Mouse (Mus musculus) forebrain, embryonic 14.5 days (tissue): ENCODE measurements around the gene Ppp4r1. TPM values are rescaled to one million over a fixed set of nuclear protein-coding genes. Genes with fewer than 3 reads are reported as not detected.

Source experiments
- ATAC-seq: fragments of 200-750 bp; cut with Nextera tagmentation; 2 replicates; pipeline ENCODE4 v1.8.0; 2017; ENCODE audit warnings: mild to moderate bottlenecking, moderate library complexity
- DNase-seq: peaks from one replicate; pipeline ENCODE4 v3.0.0-alpha.2; 2015; ENCODE audit warnings: low spot score
- H3K27ac ChIP-seq: fragments of 300-500 bp; sonication (generic); 2 replicates; pipeline ENCODE4 v1.5.1; 2014; ENCODE audit warnings: low read depth, mild to moderate bottlenecking, control low read depth, low read length, moderate library complexity
- H3K27me3 ChIP-seq: fragments of 300-500 bp; sonication (generic); replicated peaks from 2 replicates; pipeline ENCODE4 v1.6.1; 2014; ENCODE audit warnings: low read length, control low read depth, mixed read lengths; ENCODE audit not compliant: control insufficient read depth, insufficient read depth
- H3K36me3 ChIP-seq: fragments of 300-500 bp; sonication (generic); 2 replicates; pipeline ENCODE4 v1.6.1; 2014; ENCODE audit warnings: low read length, control low read depth; ENCODE audit not compliant: control insufficient read depth, insufficient read depth
- H3K4me1 ChIP-seq: fragments of 300-500 bp; sonication (generic); 2 replicates; pipeline ENCODE4 v1.6.1; 2014; ENCODE audit warnings: antibody characterized with exemption, low read length, control low read depth; ENCODE audit not compliant: control insufficient read depth, insufficient read depth
- H3K4me2 ChIP-seq: fragments of 300-500 bp; sonication (generic); 2 replicates; pipeline ENCODE4 v1.6.1; 2014; ENCODE audit warnings: mild to moderate bottlenecking, control low read depth, low read length
- H3K4me3 ChIP-seq: fragments of 300-500 bp; sonication (generic); 2 replicates; pipeline ENCODE4 v1.5.1; 2014; ENCODE audit warnings: low read depth, low read length, control low read depth
- H3K9ac ChIP-seq: fragments of 300-500 bp; sonication (generic); 2 replicates; pipeline ENCODE4 v1.6.1; 2014; ENCODE audit warnings: mild to moderate bottlenecking, low read length, control low read depth, moderate library complexity
- H3K9me3 ChIP-seq: fragments of 300-500 bp; sonication (generic); replicated peaks from 2 replicates; pipeline ENCODE4 v1.6.1; 2016; ENCODE audit warnings: low read length, control low read depth, mixed read lengths; ENCODE audit not compliant: control insufficient read depth
- WGBS: fragments of 180-500 bp; shearing (Covaris S2); extraction: QIAGEN DNeasy Blood & Tissue Kit; methylation state at CpG from one replicate; pipeline ENCODE4 v1.1.7; 2014; 5-methylcytosine and 5-hydroxymethylcytosine counted together
- polyA plus RNA-seq: library from polyadenylated mRNA; unstranded; fragments of >200 nt; fragmentation: Nextera tagmentation; extraction: Ambion mirVana; gene quantifications from 2 replicates; pipeline ENCODE4 v1.2.1, GENCODE M21; 2014

Gene Ppp4r1
- polyA plus RNA-seq, 1 experiment from 2014 or later = 37.1 TPM

GRCm38 (mm10) chr17:65806416-65806815 is 24.0 kb downstream of the Ppp4r1 start:
- no peak overlapping the region for H3K4me3 ChIP-seq
- H3K36me3 ChIP-seq = peaks cover 21% of the 10 kb centered on the region
- no peak for DNase-seq
- H3K9ac ChIP-seq = no peak overlapping the region
- ATAC-seq = no peak
- H3K9me3 ChIP-seq = no peaks in the 10 kb centered on the region
- no peaks in the 10 kb centered on the region for H3K27me3 ChIP-seq
- H3K4me1 ChIP-seq = no peaks in the 10 kb centered on the region
- H3K4me2 ChIP-seq = no peak overlapping the region
- H3K27ac ChIP-seq = no peak overlapping the region
- 85% methylated on average over 2 of the region's 2 CpGs for WGBS

- WGBS = 93% methylated on average over 5 of the region's 5 CpGs
- no peak overlapping the region for H3K9ac ChIP-seq
- no peaks in the 10 kb centered on the region for H3K9me3 ChIP-seq
- no peaks in the 10 kb centered on the region for H3K4me1 ChIP-seq
- H3K36me3 ChIP-seq = peaks cover 55% of the 10 kb centered on the region
- no peak overlapping the region for H3K4me3 ChIP-seq
- H3K27ac ChIP-seq = no peak overlapping the region
- no peak overlapping the region for H3K4me2 ChIP-seq
- H3K27me3 ChIP-seq = no peaks in the 10 kb centered on the region
- no peak for DNase-seq
- no peak for ATAC-seq
Observed at GRCm38 (mm10) chr17:65811032-65811431, 28.7 kb downstream of the Ppp4r1 start.

GRCm38 (mm10) chr17:65813763-65814162 is 31.4 kb downstream of the Ppp4r1 start:
- no peak overlapping the region for H3K4me2 ChIP-seq
- H3K9ac ChIP-seq = no peak overlapping the region
- peaks cover 78% of the 10 kb centered on the region for H3K36me3 ChIP-seq
- H3K27me3 ChIP-seq = no peaks in the 10 kb centered on the region
- no peak overlapping the region for H3K4me3 ChIP-seq
- 96% methylated on average over 8 of the region's 8 CpGs for WGBS
- no peak overlapping the region for H3K27ac ChIP-seq
- no peak for DNase-seq
- no peaks in the 10 kb centered on the region for H3K9me3 ChIP-seq
- no peaks in the 10 kb centered on the region for H3K4me1 ChIP-seq
- no peak for ATAC-seq

- no peak overlapping the region for H3K9ac ChIP-seq
- no peak overlapping the region for H3K4me3 ChIP-seq
- H3K27me3 ChIP-seq = no peaks in the 10 kb centered on the region
- 88% methylated on average over 5 of the region's 5 CpGs for WGBS
- no peak overlapping the region for H3K4me2 ChIP-seq
- H3K36me3 ChIP-seq = peaks cover 77% of the 10 kb centered on the region
- DNase-seq = no peak
- H3K9me3 ChIP-seq = no peaks in the 10 kb centered on the region
- ATAC-seq = no peak
- no peak overlapping the region for H3K27ac ChIP-seq
- H3K4me1 ChIP-seq = no peaks in the 10 kb centered on the region
Observed at GRCm38 (mm10) chr17:65820197-65820596, 37.8 kb downstream of the Ppp4r1 start.

GRCm38 (mm10) chr17:65822423-65822822 is 40.0 kb downstream of the Ppp4r1 start:
- Histone ChIP-seq H3K27ac (no peak overlapping the region), H3K4me3 (no peak overlapping the region), H3K9me3 (no peaks in the 10 kb centered on the region), H3K4me2 (no peak overlapping the region), H3K4me1 (no peaks in the 10 kb centered on the region), H3K9ac (no peak overlapping the region), H3K27me3 (no peaks in the 10 kb centered on the region), H3K36me3 (peaks cover 67% of the 10 kb centered on the region)
- DNase-seq (no peak), ATAC-seq (no peak)
- 91% methylated on average over 5 of the region's 5 CpGs for WGBS

GRCm38 (mm10) chr17:65824246-65824645 is 41.9 kb downstream of the Ppp4r1 start:
- ATAC-seq (no peak), DNase-seq (no peak)
- no peak overlapping the region for H3K4me3 ChIP-seq
- peaks cover 69% of the 10 kb centered on the region for H3K36me3 ChIP-seq
- H3K4me1 ChIP-seq = no peaks in the 10 kb centered on the region
- no peaks in the 10 kb centered on the region for H3K9me3 ChIP-seq
- WGBS = 93% methylated on average over 10 of the region's 10 CpGs
- no peak overlapping the region for H3K27ac ChIP-seq
- H3K9ac ChIP-seq = no peak overlapping the region
- H3K4me2 ChIP-seq = no peak overlapping the region
- no peaks in the 10 kb centered on the region for H3K27me3 ChIP-seq

- no peak overlapping the region for H3K27ac ChIP-seq
- ATAC-seq (no peak), DNase-seq (no peak)
- H3K4me2 ChIP-seq = no peak overlapping the region
- H3K4me3 ChIP-seq = no peak overlapping the region
- WGBS = 69% methylated on average over 9 of the region's 9 CpGs
- no peaks in the 10 kb centered on the region for H3K9me3 ChIP-seq
- H3K36me3 ChIP-seq = peaks cover 77% of the 10 kb centered on the region
- H3K9ac ChIP-seq = no peak overlapping the region
- no peaks in the 10 kb centered on the region for H3K27me3 ChIP-seq
- no peaks in the 10 kb centered on the region for H3K4me1 ChIP-seq
Observed at GRCm38 (mm10) chr17:65826257-65826656, 43.9 kb downstream of the Ppp4r1 start.

GRCm38 (mm10) chr17:65827119-65827840 is 44.9 kb downstream of the Ppp4r1 start:
- Histone ChIP-seq H3K9me3 (no peaks in the 10 kb centered on the region), H3K27me3 (no peaks in the 10 kb centered on the region), H3K4me1 (no peaks in the 10 kb centered on the region), H3K27ac (no peak overlapping the region), H3K36me3 (peaks cover 79% of the 10 kb centered on the region), H3K4me3 (no peak overlapping the region), H3K9ac (no peak overlapping the region), H3K4me2 (no peak overlapping the region)
- ATAC-seq (no peak), DNase-seq (no peak)
- WGBS = 57% methylated on average over 16 of the region's 16 CpGs

GRCm38 (mm10) chr17:65827904-65828303 is 45.5 kb downstream of the Ppp4r1 start:
- ATAC-seq (peak; percentile 45; the same call in 1 of the 2 replicates), DNase-seq (no peak)
- Histone ChIP-seq H3K27ac (no peak overlapping the region), H3K4me1 (no peaks in the 10 kb centered on the region), H3K9me3 (no peaks in the 10 kb centered on the region), H3K36me3 (peaks cover 77% of the 10 kb centered on the region), H3K4me3 (no peak overlapping the region), H3K27me3 (no peaks in the 10 kb centered on the region), H3K4me2 (no peak overlapping the region), H3K9ac (no peak overlapping the region)
- WGBS = 89% methylated on average over 5 of the region's 5 CpGs
